Mouse (Mus musculus): ENCODE data around the gene Gm44805.
A peak's percentile ranks its signal among the peaks of the same experiment; 100 is the strongest.
"Not testable (repeated sequence)": the region's sequence is repeated elsewhere in the genome, so short reads cannot be mapped to it uniquely, and the experiment has no call there.

Gm44805 gene

DNA sequence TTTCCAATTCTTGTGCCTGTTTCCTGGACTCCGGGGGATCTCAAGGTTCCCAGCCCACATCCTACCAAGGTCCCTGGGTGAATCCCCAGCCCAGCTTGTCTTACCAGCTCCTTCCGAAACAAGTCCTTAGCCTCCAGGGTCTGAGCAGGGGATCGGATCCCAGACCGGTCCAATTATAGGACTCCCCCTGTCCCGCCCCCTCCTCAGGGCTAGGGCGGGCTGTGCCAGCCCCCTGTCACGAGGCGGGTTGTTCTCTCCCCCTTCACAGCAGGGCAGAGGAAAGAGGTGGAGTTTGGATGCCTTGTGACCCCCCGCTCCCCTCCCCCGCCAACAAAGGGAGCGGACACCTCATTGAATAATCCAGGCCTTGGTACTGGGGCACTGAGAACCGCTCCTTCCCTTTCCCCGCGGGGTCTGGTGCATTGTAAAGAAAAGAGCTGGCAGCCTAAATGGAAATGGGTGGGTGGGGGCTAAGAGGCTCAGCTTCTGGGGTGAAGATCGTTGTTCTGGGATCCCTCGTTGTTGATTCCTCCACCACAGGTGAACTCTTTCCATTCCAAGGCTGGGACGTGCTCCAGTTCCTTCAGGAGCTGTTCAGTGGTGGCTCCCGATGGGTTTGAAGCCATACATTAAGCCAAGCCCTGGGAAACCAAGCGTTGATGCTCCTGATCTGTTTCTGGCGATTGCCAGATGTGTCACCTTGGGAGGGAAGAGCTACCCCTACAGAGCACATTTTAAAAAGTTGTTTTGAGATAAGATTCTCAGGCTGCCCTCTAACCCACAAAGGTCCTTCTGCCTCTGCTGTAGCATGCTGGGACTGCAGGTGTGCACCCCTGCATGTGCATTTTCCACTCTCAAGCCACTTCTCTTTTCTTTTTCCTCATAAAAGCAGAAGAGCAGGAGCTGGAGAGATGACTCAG, 17.9 kb upstream of the Gm44805 start, which contains the start of gene Apoe:
Gene Apoe, minus strand, starts transcription at position 282 of the 920 bp plus-strand sequence.
- peak; percentile 49 for DNase-seq (ENCODE audit: low read depth, low spot score)

DNA sequence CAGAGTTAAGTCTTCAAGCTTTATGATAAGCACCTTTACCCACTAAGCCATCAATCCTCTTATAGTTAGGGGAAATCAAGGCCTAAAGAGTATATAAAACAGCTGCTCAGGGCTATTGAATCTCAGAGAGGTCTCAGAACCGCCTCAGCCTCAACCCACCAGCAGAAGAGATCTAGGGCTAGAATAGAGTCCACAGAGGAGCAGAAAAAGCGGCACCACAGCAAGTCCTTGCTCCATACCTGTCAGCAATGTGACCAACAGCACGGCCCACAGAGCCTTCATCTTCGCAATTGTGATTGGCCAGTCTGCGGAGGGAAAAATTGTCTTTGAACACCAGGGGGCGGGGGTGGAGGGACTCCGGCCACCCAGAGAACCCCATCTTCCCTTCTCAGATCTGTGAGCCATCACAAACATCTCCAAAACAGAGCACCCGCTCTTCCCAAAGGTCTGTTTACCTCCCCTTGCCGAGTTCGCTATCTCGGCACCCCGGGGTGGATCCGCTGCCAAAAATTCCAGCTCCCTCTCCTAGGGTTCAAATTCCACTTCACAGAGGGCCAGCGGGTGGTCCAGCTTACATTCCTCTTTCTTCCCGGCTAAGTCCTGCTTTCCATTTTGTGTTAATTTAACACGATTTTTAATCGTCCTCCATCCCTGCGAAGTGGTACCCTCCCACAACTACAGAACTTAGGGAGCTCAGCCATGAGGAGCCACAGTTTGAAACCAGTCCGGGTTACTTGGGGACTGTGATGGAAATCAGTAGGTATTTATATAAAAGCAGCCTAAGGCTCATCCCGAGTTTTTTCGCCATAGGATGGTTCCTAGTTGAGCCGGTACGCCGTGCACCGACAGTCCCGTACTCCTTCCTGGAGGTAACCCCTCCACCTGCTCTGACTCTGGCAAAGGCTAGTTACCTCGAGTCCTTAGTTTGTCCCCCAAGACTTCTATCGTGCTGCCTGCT, 17.0 kb upstream of the Gm44805 start:
- peak; percentile 64 for DNase-seq (ENCODE audit: low read depth, low spot score)

DNA sequence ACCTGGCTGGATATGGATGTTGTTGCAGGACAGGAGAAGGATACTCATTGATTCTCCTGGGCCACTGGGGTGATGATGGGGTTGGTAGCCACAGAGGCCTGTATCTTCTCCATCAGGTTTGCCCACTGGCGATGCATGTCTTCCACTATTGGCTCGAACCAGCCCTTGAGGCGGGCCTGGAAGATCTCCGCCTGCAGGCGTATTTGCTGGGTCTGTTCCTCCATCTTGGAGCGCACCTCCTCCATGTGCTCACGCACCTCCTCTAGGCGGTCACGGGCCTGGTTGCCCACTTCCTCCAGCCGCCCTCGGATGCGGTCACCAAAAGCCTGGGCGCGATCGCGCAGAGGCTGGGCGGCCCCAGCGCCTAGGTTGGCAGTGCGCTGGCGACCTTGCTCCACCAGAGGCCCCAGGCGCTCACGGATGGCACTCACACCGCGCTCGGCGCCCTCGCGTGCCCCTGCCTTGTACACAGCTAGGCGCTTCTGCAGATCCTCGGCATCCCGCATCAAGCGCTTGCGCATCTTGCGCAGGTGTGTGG, 15.2 kb upstream of the Gm44805 start:
- DNase-seq (ENCODE audit: low read depth, low spot score), result no peak

DNA sequence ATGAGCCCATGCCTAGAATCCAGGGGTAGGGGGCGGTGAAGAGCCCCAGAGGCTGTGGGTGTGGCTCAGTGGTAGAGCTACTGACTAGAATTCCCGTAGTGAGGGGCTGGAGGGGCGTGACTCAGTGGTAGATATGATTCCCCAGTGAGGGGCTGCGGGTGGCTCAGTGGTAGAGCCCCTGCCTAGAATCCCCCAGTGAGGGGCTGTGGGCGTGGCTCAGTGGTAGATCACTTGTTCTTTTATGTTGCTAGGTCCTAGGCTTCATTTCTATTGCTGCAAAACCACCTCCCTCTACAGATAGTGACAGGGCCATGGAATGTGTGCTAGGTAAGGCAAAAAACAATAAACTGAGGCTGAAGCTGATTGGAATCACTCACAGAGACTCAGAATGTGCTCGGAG, 14.7 kb upstream of the Gm44805 start:
- no peak for DNase-seq (ENCODE audit: low read depth, low spot score)

DNA sequence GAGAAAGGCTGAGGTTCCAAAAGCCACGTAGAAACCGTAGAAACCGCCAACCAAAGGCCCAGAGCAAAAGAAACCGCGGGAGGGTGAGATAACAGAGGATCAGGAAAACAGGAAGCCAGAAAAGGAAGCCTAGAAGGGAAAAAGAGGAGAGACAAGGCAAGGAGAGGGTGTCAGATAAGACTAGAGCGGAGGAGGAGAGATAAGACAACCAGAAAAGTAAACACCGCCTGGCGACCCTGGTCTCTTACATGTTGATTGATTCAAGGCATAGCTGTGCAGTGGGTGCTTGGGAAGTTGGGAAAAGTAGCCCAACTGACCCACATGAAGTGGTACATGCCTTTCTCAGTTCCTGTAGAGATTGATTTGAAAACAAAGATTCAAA, 14.0 kb upstream of the Gm44805 start:
- no peak for DNase-seq (ENCODE audit: low read depth, low spot score)

DNA sequence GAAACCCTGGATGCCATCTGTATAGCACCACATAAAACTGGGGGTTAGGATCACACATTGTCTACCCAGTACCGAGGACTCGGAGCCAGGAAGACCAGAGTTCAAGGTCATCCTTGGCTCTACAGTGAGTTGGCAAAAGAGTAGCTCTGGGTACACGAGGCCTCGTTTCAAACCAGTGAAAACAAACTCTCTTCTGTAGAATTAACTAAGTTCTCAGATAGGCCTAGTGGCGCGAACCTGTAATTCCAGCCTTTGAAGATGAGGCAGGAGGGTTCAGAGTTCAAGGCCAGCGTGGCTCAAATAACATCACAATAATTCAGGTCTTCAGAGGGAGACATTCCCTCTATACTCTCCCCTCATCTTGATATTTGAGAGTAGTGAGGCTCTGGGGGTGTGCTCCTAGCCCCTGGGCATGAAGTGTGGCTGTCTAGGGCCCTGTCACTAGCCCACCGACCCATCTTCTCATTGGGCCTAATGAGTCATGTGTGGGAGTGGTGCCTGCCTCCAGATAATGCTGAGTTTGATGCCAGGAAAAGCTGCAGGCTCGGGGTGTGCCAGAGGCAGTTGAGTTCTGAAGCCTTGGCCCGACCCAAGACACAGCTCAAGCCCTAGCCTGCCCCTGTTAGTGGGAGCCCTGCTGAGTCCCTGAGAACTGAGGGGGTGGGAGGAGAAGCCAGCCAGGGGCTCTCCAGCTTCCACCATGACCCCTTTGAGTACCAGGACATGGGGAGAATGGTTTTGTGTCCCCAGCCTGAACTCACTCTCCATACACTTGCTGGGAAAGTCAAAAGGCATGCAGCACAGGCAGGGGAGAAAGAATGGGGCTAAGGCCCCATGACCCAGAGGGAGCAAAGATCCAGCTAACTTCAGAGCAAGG, 13.4 kb upstream of the Gm44805 start:
- DNase-seq (ENCODE audit: low read depth, low spot score), result no peak

DNA sequence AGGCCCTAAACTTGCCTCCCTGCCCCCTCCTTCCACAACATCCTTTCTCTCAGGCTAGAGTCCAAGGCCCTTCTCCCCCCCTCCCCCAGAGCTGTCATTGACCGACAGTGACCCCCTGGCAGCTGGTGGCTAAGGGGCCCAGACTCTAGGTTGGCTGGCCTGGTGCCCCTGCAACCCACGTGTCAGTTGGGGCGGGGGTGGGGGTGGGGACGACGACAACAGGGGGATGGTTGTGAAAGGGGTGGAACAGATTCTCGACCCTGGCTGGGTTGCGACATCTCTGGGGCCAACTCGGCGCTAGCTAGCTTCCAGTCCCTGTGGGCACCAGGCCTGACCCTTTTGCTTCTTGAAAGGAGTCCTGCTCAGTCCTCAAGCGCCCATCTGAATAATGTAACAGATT, 12.2 kb upstream of the Gm44805 start:
- peak; percentile 10 for DNase-seq (ENCODE audit: low read depth, low spot score)

DNA sequence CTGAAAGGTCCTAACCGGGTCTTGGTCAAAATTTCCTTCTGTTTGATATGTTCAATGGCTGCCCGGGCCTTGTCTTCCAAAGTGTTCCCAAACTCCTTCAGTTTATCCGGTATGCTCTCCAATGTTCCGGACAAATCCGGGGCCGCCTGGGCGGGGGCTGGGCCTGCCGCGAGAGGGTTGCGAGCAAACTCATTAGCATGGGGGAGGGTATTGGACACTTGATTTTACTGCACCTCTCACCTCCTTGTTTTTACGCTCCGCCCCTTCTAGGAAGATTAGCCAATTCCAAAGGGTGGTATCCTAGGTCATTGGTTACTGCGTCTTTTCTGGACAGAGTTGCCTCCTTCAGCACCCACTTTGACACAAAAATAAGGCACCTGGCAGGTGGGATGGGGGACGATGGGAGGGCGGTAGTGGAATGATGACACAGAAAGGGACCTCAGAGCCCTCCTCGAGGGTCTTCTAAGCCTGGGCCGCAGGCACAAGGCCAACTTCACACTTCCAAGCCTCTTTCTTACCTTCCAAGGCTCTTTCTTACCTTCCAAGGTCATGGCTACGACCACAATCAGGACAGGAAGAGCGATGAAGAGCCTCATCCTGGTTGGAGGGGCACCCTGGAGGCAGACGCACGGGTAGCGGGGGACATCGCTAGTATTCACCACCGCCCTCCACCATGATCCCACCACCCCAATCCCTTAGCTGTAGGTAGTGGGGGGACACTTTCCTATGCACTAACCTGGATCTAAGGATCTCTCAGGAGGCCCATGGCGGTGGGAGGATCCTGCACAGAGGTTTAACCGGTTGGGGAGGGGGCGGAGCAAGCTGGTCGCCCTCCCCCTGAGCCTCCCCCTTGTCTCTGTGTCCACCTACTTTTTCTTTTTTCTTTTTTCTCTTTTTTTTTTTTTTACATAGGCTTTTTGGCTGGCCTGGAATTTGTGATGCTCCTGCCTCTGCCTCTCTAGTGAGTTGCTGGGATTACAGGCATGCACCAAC, 10.9 kb upstream of the Gm44805 start, which contains the start of gene Apoc1:
Gene Apoc1, minus strand, starts transcription at position 788 of the 993 bp plus-strand sequence.
- DNase-seq (ENCODE audit: low read depth, low spot score), result no peak

DNA sequence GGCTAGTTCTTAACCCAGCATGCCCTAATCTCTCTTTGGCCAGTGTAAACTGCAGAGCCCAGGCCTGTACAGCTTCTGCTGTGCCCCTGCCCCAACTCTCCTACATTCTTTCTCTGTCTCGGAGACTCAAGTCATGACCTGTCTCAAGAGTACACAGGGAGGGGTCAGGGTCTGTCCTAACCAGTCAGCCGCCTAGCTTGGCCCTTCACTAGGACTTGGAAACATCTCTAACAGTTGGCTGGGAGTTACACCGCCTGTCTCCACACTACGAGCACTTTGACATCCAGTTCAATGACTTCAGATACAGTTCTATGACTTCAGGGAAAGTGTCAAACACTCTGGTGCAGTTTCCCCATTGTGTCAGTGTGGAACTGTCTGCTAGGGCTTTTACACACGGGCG, 10.2 kb upstream of the Gm44805 start:
- DNase-seq (ENCODE audit: low read depth, low spot score), result no peak

DNA sequence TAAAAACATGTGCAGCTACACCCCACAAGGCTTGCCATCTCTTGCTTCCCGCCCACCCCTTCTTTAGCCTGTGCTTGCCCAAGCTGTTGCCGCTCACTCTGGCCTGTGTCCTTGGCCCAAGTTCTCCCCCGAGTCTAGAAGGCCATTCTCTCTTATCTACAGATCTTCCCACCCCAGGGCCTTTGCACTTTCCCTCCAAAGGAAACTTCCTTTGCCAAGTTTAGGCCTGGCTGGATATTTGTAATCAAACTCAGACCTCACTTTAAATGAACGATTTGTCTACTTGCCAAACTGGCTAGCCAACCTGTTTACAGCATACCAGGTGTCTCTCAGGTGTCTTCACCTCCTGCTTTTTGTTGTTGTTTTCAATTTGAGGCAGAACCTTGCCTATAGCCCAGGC, 9.6 kb upstream of the Gm44805 start:
- DNase-seq (ENCODE audit: low read depth, low spot score), result no peak

DNA sequence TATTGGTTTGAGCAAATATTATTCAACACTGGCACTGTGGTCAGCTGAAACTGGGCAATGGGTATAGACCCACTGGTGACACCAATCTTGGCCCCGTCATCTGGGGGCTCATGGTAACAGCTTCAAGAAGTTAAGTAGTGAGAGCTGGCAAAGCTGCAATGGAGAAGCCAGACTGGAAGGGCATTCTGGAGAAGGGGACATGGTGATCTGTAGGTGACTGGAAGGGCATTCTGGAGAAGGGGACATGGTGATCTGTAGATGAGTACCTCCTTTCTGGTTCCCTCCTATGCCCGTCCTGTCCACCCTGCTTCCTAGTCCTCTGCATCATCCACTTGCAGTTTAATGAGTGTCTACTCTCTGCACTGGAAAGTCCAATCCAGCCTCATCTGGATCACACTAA, 7.4 kb upstream of the Gm44805 start:
- no peak for DNase-seq (ENCODE audit: low read depth, low spot score)

DNA sequence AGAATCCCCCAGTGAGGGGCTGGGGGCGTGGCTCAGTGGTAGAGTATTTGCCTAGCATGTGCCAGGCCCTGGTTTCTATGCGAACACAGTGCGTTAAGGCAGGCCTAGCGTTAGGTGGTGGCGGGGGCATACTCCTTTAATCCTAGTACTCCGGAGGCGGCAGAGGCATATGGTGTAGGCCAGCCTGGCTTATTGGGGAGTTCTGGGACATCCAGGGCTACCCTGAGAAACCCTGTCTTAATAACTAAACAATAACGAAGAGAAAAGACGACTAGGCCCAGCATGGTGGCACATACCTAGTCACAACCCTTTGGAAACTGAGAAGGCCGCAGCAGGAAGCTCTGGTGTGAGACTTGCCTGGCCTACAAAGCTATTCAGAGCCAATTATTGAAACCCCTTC, 6.9 kb upstream of the Gm44805 start:
- DNase-seq (ENCODE audit: low read depth, low spot score), result no peak

DNA sequence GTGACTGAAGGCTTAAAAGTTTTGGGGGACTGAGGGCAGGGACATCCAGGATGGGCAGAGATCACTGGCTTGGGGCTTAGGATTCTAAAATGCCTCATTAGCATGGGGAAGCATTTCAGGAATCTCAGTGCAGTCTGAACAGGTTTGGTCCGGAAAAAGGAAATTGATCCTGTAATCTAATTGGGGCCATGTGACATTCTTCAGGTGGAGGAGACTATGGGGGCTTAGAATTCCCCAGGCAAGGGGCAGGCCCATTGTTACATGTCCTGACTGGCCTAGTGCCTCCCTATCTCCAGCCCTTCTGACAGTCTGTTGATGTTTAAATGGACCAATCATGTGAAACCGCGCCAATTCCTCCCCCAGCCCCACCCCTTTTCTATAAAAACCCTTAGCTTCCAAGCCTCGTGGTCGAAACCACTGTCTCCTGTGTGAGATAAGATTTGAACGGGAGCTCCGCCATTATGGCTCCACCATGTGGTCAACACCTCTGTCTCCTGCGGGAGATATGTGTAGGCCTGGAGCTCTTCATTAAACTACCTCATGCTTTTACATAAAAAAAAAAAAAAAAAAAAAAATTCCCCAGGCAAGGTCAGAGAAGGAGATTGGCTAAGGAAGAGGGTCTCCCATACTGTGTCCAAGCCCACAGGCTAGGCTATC, 5.8 kb upstream of the Gm44805 start:
- not testable (repeated sequence) for DNase-seq (ENCODE audit: low read depth, low spot score)

DNA sequence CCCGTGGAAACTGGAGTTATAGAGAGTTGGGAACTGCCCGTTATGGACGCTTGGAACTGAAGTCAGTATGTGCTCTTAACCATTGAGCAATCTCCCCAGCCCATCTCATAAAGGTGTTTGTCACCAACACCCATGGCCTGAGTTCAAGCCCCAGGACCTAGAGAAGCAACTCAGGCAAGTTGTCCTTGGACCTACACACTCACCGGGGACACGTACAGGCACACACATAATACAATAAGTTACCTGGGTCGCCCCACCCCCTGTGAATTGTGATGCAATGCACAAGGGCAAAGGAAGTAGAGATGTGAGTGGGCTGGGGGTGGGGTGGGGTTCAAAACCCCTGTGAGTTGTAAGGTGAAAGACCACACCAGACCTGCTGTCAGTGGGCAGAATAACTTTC, 5.3 kb upstream of the Gm44805 start:
- no peak for DNase-seq (ENCODE audit: low read depth, low spot score)

DNA sequence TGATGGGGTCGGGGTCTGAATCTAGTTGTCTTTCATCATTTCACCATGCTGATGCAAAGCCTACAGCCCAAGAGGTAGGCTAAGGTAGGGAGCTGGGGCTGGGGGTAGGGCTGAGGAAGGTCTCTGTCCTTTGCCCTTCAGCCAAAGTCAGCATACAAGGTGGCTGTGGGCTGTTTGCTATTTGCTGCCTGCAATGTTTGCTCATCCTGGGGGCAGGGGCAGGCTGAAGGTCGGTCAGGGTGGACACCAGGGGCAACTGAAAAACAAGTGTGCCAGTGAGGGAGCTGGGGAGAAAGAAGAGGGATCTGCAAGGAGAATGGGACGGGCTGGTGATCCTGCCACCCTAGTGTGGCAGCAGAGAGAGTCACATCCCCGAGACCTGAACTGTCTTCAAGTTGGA, 4.2 kb upstream of the Gm44805 start:
- no peak for DNase-seq (ENCODE audit: low read depth, low spot score)

DNA sequence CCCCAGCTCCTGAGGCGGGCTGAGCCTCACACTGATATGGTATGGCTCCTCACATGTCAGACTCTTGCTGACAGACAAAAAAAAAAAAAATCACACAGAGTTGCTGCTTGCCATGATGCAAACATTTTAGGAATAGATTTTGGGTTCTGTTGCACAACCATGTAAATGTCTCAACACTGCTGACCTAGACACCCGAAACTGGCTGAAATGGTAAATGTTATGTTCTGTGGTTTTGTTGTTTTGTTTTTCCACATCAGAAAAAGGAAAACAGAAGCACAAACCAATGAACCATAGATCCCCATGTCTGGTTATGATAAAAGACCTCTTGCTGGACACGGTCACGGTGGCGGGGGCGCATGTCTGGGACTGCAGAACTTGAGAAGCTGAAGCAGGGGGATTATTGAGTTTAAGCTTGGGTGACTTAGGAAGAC, 2.6 kb upstream of the Gm44805 start:
- DNase-seq (ENCODE audit: low read depth, low spot score), result no peak

DNA sequence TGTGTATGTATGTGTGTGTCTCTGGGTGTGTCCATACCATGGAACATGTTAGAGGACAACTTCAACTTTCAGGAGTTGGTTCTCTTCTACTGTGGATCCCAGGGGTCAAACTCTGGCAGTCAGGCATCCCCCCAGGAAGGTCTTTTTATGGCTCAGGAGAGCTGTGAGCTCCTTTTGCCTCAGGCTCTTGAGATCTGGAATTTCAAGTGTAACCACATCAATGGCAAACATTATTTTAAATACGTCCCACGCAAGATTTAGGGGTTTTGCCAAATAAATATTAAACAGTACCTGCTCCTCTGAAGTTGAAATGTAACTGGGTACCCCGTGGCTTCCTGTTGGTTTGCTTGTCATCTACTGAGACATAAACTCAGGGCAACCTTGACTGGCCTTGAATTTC, 1.8 kb upstream of the Gm44805 start:
- DNase-seq (ENCODE audit: low read depth, low spot score), result no peak

DNA sequence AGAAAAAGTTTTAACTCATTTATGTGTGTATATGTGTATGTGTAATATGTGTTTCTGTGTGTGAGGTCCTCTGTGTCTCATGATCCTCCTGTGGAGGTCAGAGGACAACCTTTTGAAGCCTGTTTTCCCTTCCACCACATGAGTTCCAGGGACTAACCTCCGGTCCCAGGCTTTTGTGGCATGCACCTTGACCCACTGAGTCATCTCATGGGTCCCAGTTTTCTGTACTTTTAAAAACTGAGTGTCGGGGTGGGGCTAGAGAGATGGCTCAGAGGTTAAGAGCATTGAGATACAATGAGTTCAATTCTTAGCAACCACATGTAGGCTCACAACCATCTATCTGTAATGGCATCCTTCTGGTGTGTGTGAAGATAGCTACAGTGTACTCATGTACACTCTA, 521 bp downstream of the Gm44805 start:
- DNase-seq (ENCODE audit: low read depth, low spot score), result no peak

DNA sequence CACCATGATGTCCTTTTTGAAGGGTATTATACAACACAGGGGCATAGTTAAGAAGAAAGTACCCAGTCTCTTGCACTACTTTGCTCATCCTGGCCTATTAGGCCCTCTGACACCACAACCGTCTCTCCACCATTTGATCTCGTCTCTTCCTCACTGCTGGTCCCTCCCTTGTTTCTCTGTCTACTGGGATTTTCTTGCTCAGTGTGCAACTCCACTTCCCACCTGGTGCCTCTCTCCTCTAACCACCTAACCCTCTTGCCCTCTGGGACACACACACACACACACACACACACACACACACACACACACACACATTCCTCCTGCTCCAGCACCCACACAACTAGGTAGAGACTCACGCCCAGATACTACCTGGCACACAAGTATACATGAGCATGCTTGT, 2.3 kb downstream of the Gm44805 start:
- DNase-seq (ENCODE audit: low read depth, low spot score), result no peak

Data from mesoderm, embryonic 11.5 days (tissue).